Mouse (Mus musculus): ENCODE measurements at regions not wholly inside any gene's neighbourhood (a gene's known extent, or its start where the extent isn't known, plus 50 kb on each side); places are given as distances from the start of the nearest gene placed in this dataset.
A peak's percentile ranks its signal among the peaks of the same experiment; 100 is the strongest.
"Not testable (repeated sequence)": the region's sequence is repeated elsewhere in the genome, so short reads cannot be mapped to it uniquely, and the experiment has no call there.

GRCm38 (mm10) chr8:71026424-71026890 is 120.7 kb downstream of the Map1s start:
- intact Hi-C loops (cut with DNase I) = not testable (repeated sequence)
- peak; percentile 3 for DNase-seq

- intact Hi-C loops (cut with DNase I); DNase-seq: not testable (repeated sequence)
Measured at GRCm38 (mm10) chr8:71028564-71028963, 122.8 kb downstream of the Map1s start.
